Mouse (Mus musculus) bone marrow macrophage, adult 2 months (primary cell): ENCODE measurements around the gene Cpxm2.

Experiments used
- CTCF ChIP-seq: IDR thresholded peaks from 2 replicates; pipeline ENCODE4 v1.5.1; 2012; ENCODE audit warnings: low read depth, mild to moderate bottlenecking, low read length, moderate library complexity
- POLR2A ChIP-seq: IDR thresholded peaks from 2 replicates; pipeline ENCODE4 v1.6.1; 2012; ENCODE audit warnings: mild to moderate bottlenecking, low read depth, low read length, borderline replicate concordance

DNA sequence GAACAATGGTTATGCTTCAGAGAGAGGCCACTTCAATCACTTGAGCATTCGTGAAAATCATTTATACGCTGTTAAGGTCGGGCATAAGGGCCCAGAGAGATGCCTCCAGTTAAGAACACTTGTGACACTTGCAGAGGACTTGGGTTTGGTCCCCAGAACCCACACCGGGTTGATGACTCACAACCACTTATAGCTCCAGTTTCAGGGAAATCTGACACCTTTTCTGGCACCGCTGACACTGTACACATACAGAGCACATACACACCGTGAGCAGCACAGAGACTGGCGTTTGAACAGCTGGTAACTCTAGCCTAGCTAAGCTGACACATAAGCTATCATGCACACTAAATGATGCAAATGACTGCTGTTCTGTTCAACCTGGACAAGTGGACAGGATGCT is 145.5 kb downstream of the Cpxm2 start:
- TF ChIP-seq POLR2A (no peak), CTCF (no peak)
